Mouse (Mus musculus) liver, postnatal 0 days (tissue): ENCODE data around the gene Reps1. TPM values are rescaled to one million over a fixed set of nuclear protein-coding genes. Genes with fewer than 3 reads are reported as not detected.
A peak's percentile ranks its signal among the peaks of the same experiment; 100 is the strongest.

Experiments used
- ATAC-seq: fragments of 200-750 bp; cut with Nextera tagmentation; 2 replicates; pipeline ENCODE4 v1.8.0; 2017; ENCODE audit warnings: mild to moderate bottlenecking, moderate library complexity
- DNase-seq: peaks from one replicate; pipeline ENCODE4 v3.0.0-alpha.2; 2016
- H3K27ac ChIP-seq: fragments of 300-500 bp; sonication (generic); 2 replicates; pipeline ENCODE4 v1.5.1; 2014; ENCODE audit warnings: antibody characterized with exemption, moderate library complexity, mild to moderate bottlenecking, low read depth
- H3K27me3 ChIP-seq: fragments of 300-500 bp; sonication (generic); 2 replicates; pipeline ENCODE4 v1.6.1; 2014; ENCODE audit warnings: low read length, control low read depth, mixed read lengths; ENCODE audit not compliant: insufficient read depth
- H3K36me3 ChIP-seq: fragments of 300-500 bp; sonication (generic); replicated peaks from 2 replicates; pipeline ENCODE4 v1.6.1; 2014; ENCODE audit warnings: mild to moderate bottlenecking, control low read depth, low read length, moderate library complexity, mixed read lengths; ENCODE audit not compliant: insufficient read depth
- H3K4me1 ChIP-seq: fragments of 300-500 bp; sonication (generic); 2 replicates; pipeline ENCODE4 v1.6.1; 2014; ENCODE audit warnings: antibody characterized with exemption, mild to moderate bottlenecking, control low read depth; ENCODE audit not compliant: insufficient read depth
- H3K4me2 ChIP-seq: fragments of 300-500 bp; sonication (generic); 2 replicates; pipeline ENCODE4 v1.6.1; 2014; ENCODE audit warnings: low read depth, mild to moderate bottlenecking, low read length, moderate library complexity, mixed read lengths
- H3K4me3 ChIP-seq: fragments of 300-500 bp; sonication (generic); 2 replicates; pipeline ENCODE4 v1.5.1; 2014; ENCODE audit warnings: low read depth, low read length
- H3K9ac ChIP-seq: fragments of 300-500 bp; sonication (generic); replicated peaks from 2 replicates; pipeline ENCODE4 v1.6.1; 2014; ENCODE audit warnings: mild to moderate bottlenecking, moderate library complexity
- H3K9me3 ChIP-seq: fragments of 300-500 bp; sonication (generic); 2 replicates; pipeline ENCODE4 v1.6.1; 2016; ENCODE audit warnings: mild to moderate bottlenecking, control low read depth, low read length, mixed read lengths
- CTCF ChIP-seq: sonication (generic); IDR thresholded peaks from 2 replicates; pipeline ENCODE4 v1.5.1; 2016; ENCODE audit warnings: antibody characterized with exemption, low read depth
- EP300 ChIP-seq: IDR thresholded peaks from 2 replicates; pipeline ENCODE4 v1.6.1; 2016; ENCODE audit warnings: antibody characterized with exemption, low read depth, mild to moderate bottlenecking
- WGBS: fragments of 180-500 bp; shearing (Covaris S2); extraction: QIAGEN DNeasy Blood & Tissue Kit; methylation state at CpG from one replicate; pipeline ENCODE4 v1.1.7; 2014; ENCODE audit not compliant: insufficient replicate concordance; 5-methylcytosine and 5-hydroxymethylcytosine counted together
- polyA plus RNA-seq: library from polyadenylated mRNA; unstranded; fragments of >200 nt; fragmentation: Nextera tagmentation; extraction: Ambion mirVana; gene quantifications from 2 replicates; pipeline ENCODE4 v1.2.1, GENCODE M21; 2015

Reps1 gene
- polyA plus RNA-seq, 1 experiment from 2014 or later = 5.6 TPM

- H3K36me3 ChIP-seq = no peaks in the 10 kb centered on the region
- H3K4me2 ChIP-seq = no peak overlapping the region
- no peak for ATAC-seq
- H3K4me3 ChIP-seq = no peak overlapping the region
- H3K4me1 ChIP-seq = peaks cover 38% of the 10 kb centered on the region
- H3K27me3 ChIP-seq = no peaks in the 10 kb centered on the region
- H3K9ac ChIP-seq = no peak overlapping the region
- TF ChIP-seq EP300 = no peak
- no peak for TF ChIP-seq CTCF
- WGBS = 69% methylated on average over 2 of the region's 2 CpGs
- no peak for DNase-seq
- H3K27ac ChIP-seq = peak overlapping the region; percentile 50; the same call in 1 of the 2 replicates
- H3K9me3 ChIP-seq = no peaks in the 10 kb centered on the region
These were observed 13.9 kb downstream of the Reps1 start for GRCm38 (mm10) chr10:18069576-18069975.

- ATAC-seq = no peak
- WGBS = 54% methylated on average over 3 of the region's 3 CpGs
These were observed 14.5 kb downstream of the Reps1 start for GRCm38 (mm10) chr10:18070144-18070543.

GRCm38 (mm10) chr10:18070616-18071015 is 15.0 kb downstream of the Reps1 start:
- TF ChIP-seq EP300 (no peak), CTCF (no peak)
- Histone ChIP-seq H3K4me1 (peaks cover 41% of the 10 kb centered on the region), H3K9me3 (no peaks in the 10 kb centered on the region), H3K4me3 (no peak overlapping the region), H3K9ac (no peak overlapping the region), H3K27ac (0 out of 2 replicates have a peak overlapping the region, but pooled peaks have one; percentile 6), H3K27me3 (no peaks in the 10 kb centered on the region), H3K4me2 (no peak overlapping the region), H3K36me3 (no peaks in the 10 kb centered on the region)
- no peak for ATAC-seq
- 37% methylated on average over 2 of the region's 2 CpGs for WGBS
- DNase-seq = no peak

More at GRCm38 (mm10) chr10:18070144-18070543, 14.5 kb downstream of the Reps1 start:
- no peaks in the 10 kb centered on the region for H3K9me3 ChIP-seq
- H3K27me3 ChIP-seq = no peaks in the 10 kb centered on the region
- H3K4me2 ChIP-seq = no peak overlapping the region
- H3K4me1 ChIP-seq = peaks cover 41% of the 10 kb centered on the region
- H3K9ac ChIP-seq = no peak overlapping the region
- peak overlapping the region; percentile 18; the same call in 1 of the 2 replicates for H3K27ac ChIP-seq
- no peak for DNase-seq
- H3K36me3 ChIP-seq = no peaks in the 10 kb centered on the region
- TF ChIP-seq EP300 = no peak
- no peak for TF ChIP-seq CTCF
- no peak overlapping the region for H3K4me3 ChIP-seq

- no peak for DNase-seq
- Histone ChIP-seq H3K4me1 (peaks cover 34% of the 10 kb centered on the region), H3K36me3 (no peaks in the 10 kb centered on the region), H3K27ac (peak overlapping the region; percentile 24; the same call in 1 of the 2 replicates), H3K9me3 (no peaks in the 10 kb centered on the region), H3K9ac (no peak overlapping the region), H3K27me3 (no peaks in the 10 kb centered on the region), H3K4me2 (no peak overlapping the region), H3K4me3 (no peak overlapping the region)
- no peak for ATAC-seq
- TF ChIP-seq EP300 (no peak), CTCF (no peak)
- WGBS = 45% methylated on average over 3 of the region's 3 CpGs
These were observed 17.2 kb downstream of the Reps1 start for GRCm38 (mm10) chr10:18072871-18073270.

GRCm38 (mm10) chr10:18074383-18075075 is 18.9 kb downstream of the Reps1 start:
- no peaks in the 10 kb centered on the region for H3K27me3 ChIP-seq
- peak; percentile 87 for ATAC-seq
- no peak overlapping the region for H3K4me3 ChIP-seq
- H3K4me1 ChIP-seq = peaks cover 27% of the 10 kb centered on the region
- H3K9ac ChIP-seq = no peak overlapping the region
- TF ChIP-seq CTCF = no peak
- no peak for TF ChIP-seq EP300
- no peaks in the 10 kb centered on the region for H3K36me3 ChIP-seq
- no peak for DNase-seq
- H3K27ac ChIP-seq = peak overlapping the region; percentile 82
- no peaks in the 10 kb centered on the region for H3K9me3 ChIP-seq
- no peak overlapping the region for H3K4me2 ChIP-seq
- 52% methylated on average over 5 of the region's 5 CpGs for WGBS

GRCm38 (mm10) chr10:18075845-18076244 is 20.2 kb downstream of the Reps1 start:
- H3K9me3 ChIP-seq = no peaks in the 10 kb centered on the region
- no peak overlapping the region for H3K4me3 ChIP-seq
- no peaks in the 10 kb centered on the region for H3K27me3 ChIP-seq
- WGBS = 72% methylated on average over 6 of the region's 6 CpGs
- ATAC-seq (peak; percentile 62), DNase-seq (no peak)
- peaks cover 21% of the 10 kb centered on the region for H3K4me1 ChIP-seq
- H3K4me2 ChIP-seq = no peak overlapping the region
- H3K27ac ChIP-seq = peak overlapping the region; percentile 39; the same call in 1 of the 2 replicates
- H3K9ac ChIP-seq = no peak overlapping the region
- H3K36me3 ChIP-seq = no peaks in the 10 kb centered on the region
- TF ChIP-seq EP300 (no peak), CTCF (no peak)
